Mouse (Mus musculus): ENCODE results near the gene Cxcl5.

The Cxcl5 gene

DNA sequence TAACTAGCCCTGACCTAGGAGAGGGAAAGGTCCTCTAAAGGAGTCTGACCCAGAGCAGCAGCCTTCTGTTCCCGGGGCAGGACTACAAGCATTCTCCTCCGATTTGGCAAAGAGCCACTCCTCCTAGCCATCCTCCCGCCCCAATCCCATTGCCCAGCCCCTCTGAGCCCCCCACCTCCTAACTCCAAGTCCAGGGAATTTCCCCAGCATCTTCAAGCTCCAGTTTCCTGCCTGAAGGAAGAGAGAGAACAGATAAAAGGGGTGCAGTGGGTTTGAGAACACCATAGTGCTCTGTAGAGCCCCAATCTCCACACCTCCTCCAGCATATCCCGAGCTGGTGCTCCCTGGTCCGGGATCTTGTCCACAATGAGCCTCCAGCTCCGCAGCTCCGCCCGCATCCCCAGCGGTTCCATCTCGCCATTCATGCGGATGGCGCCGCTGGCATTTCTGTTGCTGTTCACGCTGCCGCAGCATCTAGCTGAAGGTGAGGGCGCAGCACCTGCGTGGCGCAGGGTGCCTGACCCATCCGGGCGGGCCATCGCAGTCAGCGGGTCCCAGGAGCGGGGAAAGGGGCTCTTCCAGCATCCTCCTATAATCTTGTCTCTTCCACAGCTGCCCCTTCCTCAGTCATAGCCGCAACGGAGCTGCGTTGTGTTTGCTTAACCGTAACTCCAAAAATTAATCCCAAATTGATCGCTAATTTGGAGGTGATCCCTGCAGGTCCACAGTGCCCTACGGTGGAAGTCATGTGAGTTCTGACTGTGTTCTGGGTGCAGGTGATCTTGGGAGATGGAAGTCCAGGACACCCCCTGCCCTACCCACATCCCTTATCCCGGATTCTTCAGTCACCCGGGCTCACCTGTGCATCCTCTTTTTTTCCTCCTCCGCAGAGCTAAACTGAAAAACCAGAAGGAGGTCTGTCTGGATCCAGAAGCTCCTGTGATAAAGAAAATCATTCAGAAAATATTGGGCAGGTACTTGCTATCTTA lies at the start of gene Cxcl5:
TSS of gene Cxcl5 (plus strand) at position 284 of the 989 bp plus-strand sequence.
- peak; percentile 25 for DNase-seq

- no peak for DNase-seq
Measured at GRCm38 (mm10) chr5:90711409-90711808, 47.8 kb upstream of the Cxcl5 start.

GRCm38 (mm10) chr5:90717937-90718336 lies 41.2 kb upstream of the Cxcl5 start:
- DNase-seq, result no peak

DNA sequence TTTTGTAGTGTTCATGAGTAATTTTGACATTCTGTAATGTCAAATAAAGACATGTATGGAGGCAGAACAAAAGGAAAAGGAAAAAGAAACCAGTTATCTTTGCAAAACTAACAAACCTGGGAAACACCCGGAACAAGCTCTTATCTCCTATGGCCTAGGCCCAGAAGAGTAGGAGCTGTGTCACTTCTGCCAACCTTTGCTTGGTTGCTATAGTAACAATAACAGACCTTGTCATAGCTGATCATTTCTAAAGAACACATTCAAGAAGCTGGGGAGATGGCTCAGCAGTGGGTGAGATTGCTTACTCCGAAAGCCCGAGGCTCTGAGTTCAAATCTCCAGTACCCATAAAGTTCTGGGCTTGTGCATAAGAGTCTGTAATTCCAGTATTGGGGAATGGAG lies 36.5 kb upstream of the Cxcl5 start:
- no peak for DNase-seq

- no peak for DNase-seq
Measured at GRCm38 (mm10) chr5:90728254-90728653, 30.9 kb upstream of the Cxcl5 start.

DNA sequence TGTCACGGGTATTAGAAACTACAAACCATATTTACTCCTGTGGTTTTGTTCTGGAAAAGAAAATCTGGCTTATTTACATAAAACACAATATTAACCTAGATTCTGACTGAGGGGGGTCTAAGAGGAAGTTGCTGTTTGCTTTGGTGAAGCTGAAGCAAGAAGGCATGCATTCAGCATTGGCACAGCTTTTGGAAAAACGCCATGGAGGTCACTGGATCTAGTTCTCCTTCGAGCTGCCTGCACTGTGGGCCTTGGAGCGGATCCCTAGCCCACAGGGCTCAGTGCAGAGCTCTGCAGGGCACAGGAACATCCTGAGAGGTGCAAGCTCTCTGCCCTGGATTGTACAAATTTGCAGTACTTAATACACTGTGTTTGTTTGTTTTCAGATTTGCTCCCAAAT lies 27.7 kb upstream of the Cxcl5 start:
- no peak for DNase-seq

DNA sequence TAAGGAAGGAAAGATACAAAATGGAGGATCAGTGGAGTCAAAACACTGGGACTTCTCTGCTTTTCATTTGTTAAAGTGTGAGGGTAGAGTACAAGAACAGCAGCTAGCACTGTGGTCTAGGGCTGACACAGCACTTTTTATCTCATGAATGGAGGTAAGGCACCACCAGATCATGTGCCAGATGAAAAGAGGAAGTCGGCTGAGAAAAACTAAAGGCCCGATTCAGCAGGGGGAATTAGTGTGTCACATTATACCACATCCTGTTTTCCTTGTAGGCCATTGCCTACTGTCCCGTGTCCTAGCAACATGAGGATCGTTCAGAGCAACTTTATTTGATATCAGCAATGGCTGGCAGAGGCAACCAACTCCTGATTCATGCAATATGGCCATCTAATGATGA lies 17.1 kb upstream of the Cxcl5 start:
- no peak for DNase-seq

DNA sequence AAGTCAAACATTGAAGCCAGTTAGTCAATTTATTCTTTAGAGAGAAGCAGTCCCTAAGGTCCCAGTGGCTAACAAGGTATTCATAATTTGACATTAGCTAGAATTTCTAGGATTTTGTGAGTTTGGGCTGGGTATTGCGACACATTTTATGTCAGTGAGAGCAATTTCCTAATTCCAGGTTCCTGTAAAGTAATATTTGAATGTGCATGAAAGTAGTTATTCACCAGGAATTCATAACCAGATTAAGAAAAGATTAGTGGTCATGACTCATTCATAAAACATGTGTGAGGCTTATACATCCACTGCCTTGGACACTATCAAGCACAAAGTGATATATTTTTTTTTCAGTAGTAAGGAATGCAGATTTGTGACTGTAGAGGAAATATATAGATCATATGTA lies 5.2 kb upstream of the Cxcl5 start:
- no peak for DNase-seq

- DNase-seq, result no peak
Measured at GRCm38 (mm10) chr5:90758020-90758605, 1.0 kb upstream of the Cxcl5 start.

- DNase-seq, result no peak
Measured at GRCm38 (mm10) chr5:90760303-90760702, 1.1 kb downstream of the Cxcl5 start.

- no peak for DNase-seq
Measured at GRCm38 (mm10) chr5:90760844-90761243, 1.7 kb downstream of the Cxcl5 start.

DNA sequence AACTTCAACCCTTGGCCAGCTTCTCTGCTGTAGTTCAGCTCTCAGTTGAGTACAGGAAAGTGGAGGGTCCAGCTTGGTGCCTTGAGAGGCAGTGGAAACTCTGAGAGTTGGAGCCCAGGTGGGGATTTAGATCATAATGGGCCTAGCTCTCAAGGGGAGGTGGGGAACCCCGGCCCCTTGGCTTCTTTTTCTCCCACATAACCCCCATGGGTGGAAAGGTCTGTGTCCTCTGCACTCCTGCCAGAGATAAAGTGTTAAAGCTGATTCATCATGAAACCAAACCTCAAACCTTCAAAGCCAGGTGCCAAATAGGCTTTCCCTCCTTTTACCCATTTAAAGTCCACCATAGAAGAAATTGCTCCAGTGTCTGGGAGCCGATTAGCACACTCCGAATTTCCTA lies 2.7 kb downstream of the Cxcl5 start:
- DNase-seq, result no peak

- no peak for DNase-seq
Measured at GRCm38 (mm10) chr5:90763912-90764665, 4.9 kb downstream of the Cxcl5 start.

DNA sequence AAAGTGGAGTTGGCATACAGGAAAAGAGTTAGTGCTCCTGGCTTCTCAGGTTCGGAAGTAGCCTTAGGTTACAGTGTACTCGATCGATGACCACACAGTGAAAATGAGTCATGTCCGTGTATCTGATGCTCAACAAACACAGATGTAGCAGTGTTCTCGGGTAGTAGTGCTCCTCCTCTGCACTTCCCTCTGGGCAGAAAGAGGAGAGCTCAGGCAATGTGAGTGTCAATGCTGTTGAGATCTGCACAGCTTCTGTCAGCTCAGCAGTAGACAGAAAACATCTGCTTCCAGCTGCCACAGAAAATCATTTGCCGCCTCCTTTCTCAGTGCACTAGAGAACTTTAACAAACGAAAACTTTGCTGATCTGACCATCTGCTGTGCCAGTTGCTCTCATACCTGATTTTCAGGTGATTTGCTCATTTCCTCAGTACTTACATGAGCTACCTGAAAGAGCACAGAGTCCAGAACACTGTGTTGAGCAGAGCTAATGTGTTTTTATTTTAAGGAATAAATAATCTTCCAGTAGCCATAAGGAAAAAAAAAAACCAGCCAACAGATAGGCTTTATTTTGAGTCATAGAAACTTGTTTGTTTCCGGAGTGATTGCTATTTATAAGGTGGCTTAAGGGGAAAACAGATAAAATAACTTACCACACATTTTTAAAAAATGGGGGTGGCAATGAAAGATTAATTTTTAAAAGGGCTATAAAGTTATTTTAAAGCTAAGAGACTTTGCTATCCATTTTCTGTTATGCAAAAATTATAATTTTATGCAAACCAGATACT lies 6.9 kb downstream of the Cxcl5 start:
- DNase-seq, result no peak

DNA sequence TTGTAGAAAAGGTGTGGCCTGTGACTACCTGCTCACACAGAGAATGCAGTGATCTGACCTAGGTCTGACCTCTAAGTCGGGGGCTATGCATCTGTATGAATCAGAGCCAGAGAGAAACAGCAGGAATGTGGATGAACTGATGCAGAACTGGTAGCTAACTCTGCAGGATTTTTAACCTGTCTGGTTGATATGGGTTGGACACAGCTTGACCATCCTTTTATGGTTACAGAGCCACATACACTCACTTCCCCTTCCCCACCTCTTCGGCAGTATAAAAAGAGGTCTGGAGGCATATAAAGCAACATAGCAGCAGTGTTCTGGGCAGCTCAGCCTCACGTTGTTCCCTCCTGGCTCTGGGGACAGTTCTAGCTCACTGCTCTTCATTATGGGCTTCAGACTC lies 9.1 kb downstream of the Cxcl5 start, which contains the start of gene Ppbp:
TSS of gene Ppbp (plus strand) at position 301 of the 400 bp plus-strand sequence.
- DNase-seq, result no peak

DNA sequence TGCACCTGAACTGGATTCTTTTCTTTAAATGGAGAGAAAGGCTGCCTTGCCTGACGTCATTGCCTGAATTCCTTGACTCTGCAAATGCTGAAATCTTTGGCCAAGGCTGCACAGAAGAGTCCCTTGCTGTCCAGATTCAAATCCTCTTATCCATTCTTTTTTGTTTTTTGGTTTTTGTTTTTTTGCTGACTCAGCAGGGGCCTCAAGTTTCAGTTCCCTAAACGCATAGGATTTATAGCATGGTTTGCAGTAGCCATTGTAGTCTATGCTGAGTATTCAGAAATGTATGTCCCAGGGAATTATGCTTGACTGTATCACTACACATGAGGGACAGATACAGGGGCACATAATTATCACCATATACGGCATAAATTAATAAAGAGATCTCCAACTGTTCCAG lies 12.2 kb downstream of the Cxcl5 start:
- DNase-seq, result no peak

GRCm38 (mm10) chr5:90771880-90772653 lies 12.9 kb downstream of the Cxcl5 start, which contains the start of gene Pf4:
Gene Pf4, plus strand, starts transcription at chr5:90772435.
- no peak for DNase-seq

GRCm38 (mm10) chr5:90775562-90775961 lies 16.4 kb downstream of the Cxcl5 start:
- no peak for DNase-seq

DNA sequence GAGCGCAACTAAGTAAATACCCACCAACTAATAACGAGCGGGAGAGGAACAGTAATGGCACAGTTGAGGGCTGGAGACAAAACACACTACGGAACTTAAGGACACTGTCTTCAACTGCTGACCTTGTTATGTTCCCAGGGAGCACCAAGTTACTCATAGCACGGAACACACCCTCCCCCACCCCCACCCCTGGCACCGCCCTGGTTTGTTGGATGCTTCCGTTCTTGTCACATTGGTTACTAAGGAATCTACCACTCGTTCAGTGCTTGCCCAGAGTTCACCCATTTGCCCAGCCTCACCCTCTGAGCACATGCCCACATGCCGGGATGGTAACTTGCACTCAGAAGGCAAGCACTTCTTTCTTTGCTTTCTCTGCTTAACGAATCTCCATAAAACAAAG lies 18.5 kb downstream of the Cxcl5 start:
- DNase-seq, result no peak

DNA sequence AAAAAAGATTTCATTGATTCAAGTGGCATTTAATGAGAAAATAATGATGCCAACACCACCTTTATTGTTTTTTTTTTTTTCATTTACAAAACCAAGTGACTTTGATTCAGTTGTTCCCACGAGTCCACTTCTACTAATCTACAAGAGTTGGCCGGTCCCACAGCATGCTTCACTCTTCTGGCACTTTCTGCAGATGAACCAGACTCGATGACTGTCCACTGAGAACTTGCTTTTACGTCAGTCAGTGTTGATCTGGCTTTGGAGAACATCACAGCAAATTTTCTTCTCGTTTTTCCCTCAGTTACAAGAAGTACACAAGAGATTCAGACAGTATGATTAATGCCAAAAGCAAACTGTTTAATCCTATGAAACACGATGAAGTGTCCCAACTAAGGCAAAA lies 19.7 kb downstream of the Cxcl5 start:
- DNase-seq, result no peak

- DNase-seq, result no peak
Measured at GRCm38 (mm10) chr5:90783697-90784096, 24.5 kb downstream of the Cxcl5 start.
